Mouse (Mus musculus) stomach, adult 2 months (tissue): ENCODE results near the gene Hspa1b. TPM values are rescaled to one million over a fixed set of nuclear protein-coding genes. Genes with fewer than 3 reads are reported as not detected.

Experiments
- polyA plus RNA-seq: library from polyadenylated mRNA; depleted of rRNA; stranded (reverse); fragments of >200 nt; gene quantifications from 2 replicates; pipeline ENCODE4 v1.2.3, GENCODE M21; 2012; rRNA removed

The Hspa1b gene
- 31.1 and 45.6 TPM in 2 replicates for polyA plus RNA-seq

DNA sequence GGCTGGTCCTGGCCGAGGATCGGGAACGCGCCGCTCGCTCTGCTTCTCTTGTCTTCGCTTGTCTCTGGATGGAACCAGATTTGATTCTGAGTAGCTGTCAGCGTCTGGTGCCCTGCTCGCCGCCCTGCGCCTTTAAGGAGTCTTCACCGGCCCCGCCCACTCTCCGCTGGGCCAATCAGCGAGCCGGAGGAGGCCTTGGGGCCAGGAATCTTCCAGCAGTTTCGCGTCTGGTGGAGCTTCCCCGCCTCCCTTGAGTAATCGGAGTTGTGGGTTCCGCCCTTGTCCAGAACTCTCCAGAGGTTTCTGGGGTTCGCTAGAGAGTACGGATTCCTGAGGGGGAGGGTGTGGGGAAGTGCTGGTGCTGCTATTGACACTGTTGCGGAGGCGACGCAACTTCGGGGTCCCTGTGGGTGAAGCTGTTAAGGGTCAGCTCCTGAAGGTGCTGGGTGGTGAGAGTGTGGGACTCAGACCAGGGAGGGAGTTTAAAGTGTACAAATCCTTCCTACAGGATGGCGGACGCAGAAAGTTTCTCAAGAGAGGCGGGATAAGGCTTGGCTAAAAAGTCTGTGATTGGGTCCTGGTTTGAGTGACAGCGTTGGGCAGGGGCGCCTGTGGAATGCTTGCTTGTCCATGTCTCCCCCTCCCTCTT, at the start of gene Hspa1b:
Gene Hspa1b (minus strand): TSS at position 109 of the 649 bp plus-strand sequence.

DNA sequence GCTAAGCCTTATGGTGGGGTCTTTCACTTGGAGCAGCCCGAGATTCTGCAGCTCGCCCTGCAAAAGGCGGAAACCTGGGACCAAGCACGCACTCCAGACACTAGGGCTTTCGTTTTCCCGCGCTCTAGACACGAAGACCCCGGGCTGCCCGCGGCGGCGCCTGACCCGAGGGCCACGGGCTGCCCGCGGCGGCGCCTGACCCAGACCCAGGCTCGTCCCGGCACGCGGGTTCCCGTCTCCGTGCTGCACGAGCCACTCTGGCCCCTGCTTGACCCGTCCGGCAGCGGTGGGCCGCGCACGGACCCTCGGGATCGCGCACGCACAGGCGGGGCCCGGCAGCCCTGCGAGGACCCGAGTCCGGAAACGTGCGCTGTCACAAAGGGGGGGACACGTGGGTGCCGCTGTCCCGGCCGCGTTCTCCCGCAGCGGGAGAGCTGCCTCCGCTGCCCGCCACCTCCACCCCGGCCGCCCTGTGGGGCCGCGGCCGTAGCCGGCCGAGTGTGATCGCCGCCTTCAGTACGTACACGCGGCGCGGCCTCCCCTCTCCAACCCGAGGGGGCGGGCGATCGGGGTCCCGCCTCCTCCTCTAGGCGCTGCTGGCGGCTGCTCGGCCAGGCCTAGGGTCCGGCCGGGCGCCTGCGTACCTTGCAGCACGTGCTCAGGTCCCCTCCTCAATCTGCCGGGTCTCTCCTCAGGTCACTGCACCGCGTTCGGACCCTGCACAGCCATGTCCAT, 41.8 kb upstream of the Hspa1b start, which contains the start of gene Vars:
Gene Vars (plus strand): TSS at position 271 of the 735 bp plus-strand sequence.

DNA sequence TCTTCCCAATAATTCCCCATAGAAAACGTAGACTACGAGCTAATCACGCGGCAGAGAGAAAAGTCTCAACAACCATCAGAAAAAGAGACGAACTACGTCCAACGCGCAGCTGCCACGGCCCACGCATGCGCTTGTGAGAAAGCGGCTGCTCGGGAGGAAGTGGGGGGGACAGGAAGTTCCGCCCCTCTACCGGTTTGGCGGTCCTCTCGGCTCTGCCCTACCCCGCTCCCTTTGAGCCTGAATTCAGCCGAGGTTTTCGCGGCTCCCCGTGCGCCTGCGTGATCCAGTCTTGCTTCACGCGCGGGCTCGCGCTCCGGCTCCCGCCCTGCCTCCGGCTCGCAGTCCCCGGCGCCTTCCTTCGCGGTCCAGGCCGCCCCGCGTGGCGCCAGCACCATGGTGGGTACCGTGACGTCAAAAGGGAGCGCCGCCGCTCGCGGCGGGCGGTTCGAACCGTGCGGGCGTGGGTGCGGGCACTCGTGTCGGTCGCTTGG, 22.7 kb upstream of the Hspa1b start, which contains the start of gene Lsm2:
Gene Lsm2 (plus strand): TSS at position 173 of the 491 bp plus-strand sequence.

DNA sequence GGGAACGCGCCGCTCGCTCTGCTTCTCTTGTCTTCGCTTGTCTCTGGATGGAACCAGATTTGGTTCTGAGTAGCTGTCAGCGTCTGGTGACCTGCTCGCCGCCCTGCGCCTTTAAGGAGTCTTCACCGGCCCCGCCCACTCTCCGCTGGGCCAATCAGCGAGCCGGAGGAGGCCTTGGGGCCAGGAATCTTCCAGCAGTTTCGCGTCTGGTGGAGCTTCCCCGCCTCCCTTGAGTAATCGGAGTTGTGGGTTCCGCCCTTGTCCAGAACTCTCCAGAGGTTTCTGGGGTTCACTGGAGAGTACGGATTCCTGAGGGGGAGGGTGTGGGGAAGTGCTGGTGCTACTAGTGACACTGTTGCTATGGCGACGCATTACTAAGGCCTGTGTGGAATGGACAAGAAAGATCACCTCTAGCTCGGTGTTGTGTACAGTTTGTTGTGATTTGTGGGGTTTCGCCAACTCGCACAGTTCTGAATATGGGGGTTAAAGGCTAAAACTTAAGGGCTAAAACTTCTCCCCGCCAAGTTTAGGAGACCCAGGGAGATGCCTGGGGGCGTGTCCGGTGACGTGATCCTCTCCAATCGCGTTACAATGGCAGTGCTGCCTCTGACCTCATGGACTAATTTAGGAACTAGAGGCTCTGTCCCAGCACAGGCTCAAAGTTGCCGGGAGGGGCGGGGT, 13.2 kb upstream of the Hspa1b start, which contains the start of the genes Hspa1a and Hspa1l:
Gene Hspa1a (minus strand): TSS at position 88 of the 681 bp plus-strand sequence.
Gene Hspa1l (plus strand): TSS at position 635 of the 681 bp plus-strand sequence.

DNA sequence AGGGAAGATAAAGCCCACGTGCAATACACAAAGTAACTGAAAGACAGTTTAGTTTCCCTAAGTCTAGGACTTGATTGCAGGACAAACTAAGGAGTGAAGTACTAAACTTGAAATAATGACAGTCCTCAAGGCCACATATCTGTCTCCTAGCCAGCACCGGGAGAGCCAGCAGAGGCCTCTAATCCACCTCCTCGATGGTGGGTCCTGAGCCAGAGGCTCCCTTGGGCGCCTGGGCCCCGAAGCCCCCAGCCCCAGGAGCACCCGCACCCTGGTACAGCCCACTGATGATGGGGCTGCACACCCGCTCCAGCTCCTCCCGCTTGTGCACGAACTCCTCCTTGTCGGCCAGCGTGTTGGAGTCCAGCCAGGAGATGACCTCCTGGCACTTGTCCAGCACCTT, 10.8 kb upstream of the Hspa1b start, which contains the start of gene Gm20481:
Gene Gm20481 (plus strand): TSS at position 91 of the 400 bp plus-strand sequence.

DNA sequence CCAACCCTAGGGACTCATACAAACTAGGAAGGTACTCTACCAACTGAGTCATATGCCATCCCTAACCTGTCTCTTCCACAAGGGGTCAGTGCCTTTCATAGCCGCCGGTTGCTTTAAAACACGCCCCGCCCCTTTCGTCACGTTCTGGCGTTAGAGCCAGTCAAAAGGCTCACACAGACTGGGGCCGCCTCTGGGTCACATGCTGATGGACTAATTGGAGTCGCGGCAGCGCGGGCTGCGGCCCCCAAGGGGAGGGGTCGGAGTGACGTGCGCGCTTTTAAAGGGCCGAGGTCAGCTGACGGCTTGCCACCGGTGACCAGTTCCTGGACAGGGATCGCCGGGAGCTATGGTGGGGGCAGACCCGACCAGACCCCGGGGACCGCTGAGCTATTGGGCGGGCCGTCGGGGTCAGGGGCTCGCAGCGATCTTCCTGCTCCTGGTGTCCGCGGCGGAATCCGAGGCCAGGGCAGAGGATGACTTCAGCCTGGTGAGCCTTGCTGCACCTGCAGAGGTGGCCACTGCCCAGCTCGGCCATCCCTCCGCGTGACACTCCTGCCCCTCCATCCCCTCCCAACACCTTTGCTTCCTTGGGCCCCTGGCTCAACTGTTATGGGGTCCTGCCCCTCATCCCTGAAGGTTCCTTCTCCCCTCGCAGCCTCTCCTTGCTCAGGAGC, 27.8 kb downstream of the Hspa1b start, which contains the start of gene Neu1:
Gene Neu1 (plus strand): TSS at position 193 of the 674 bp plus-strand sequence.

DNA sequence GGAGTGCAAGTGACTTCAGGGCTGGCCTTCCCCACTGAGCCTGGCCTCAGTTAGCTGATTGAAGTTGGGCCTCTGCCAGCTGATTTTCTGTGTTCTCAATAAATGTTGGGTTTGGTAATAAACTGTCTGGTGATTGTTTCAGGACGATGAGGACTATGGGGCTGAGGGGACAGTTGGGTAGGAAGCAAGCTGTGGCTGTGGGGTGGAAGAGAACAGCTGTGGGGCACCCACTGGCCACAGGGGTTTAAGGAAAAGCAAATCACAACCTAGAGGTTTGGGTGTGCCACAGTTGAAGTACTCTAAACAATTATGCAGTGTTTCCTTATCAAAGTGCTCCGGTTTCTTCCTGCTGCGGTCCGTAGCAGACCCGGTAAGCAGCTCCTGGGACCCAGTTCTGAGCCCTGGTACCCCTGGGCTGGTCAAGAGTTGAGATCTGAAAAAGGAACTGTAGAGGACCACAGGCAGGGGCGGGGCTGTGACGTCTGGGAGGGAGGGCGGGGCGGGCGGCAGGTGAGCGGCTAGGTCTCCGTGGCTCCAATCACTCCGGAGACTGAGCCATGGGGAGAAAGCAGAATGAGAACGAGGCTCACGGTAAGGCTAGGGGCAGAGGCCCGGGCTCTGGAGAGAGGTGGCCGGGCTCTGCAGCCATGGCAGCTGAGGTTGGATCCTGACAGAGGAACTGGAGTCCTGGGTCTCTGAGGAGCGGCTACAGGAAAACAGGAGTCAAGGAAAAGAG, 44.9 kb downstream of the Hspa1b start, which contains the start of gene Slc44a4:
Gene Slc44a4 (plus strand): TSS at position 537 of the 736 bp plus-strand sequence.

Other genes with a start within 250 kb of the Hspa1b start
- 9.3 and 13.4 TPM in 2 replicates for gene C4b, start 215.4 kb downstream of the Hspa1b start, polyA plus RNA-seq
- 1.1 and 3.1 TPM in 2 replicates for gene Cyp21a1, start 154.7 kb downstream of the Hspa1b start, polyA plus RNA-seq
- 31.6 and 34.6 TPM in 2 replicates for gene Stk19, start 122.3 kb downstream of the Hspa1b start, polyA plus RNA-seq
- 34.4 and 36.4 TPM in 2 replicates for gene Dxo, start 122.2 kb downstream of the Hspa1b start, polyA plus RNA-seq
- gene Skiv2l, start 109.0 kb downstream of the Hspa1b start, polyA plus RNA-seq = 44.5 and 47.7 TPM in 2 replicates
- gene Nelfe, start 108.8 kb downstream of the Hspa1b start, polyA plus RNA-seq = 11.5 and 13.1 TPM in 2 replicates
- 1.7 and 2.0 TPM in 2 replicates for gene Cfb, start 96.7 kb downstream of the Hspa1b start, polyA plus RNA-seq
- 3.6 and 3.9 TPM in 2 replicates for gene Zbtb12, start 79.8 kb downstream of the Hspa1b start, polyA plus RNA-seq
- not detected in 2 replicates for gene Gm20547, start 77.2 kb downstream of the Hspa1b start, polyA plus RNA-seq
- 1.9 and 2.3 TPM in 2 replicates for gene C2, start 61.0 kb downstream of the Hspa1b start, polyA plus RNA-seq
- gene Ehmt2, start 60.8 kb downstream of the Hspa1b start, polyA plus RNA-seq = 126 and 127 TPM in 2 replicates
- 48.6 and 48.7 TPM in 2 replicates for gene Slc44a4, start 44.8 kb downstream of the Hspa1b start, polyA plus RNA-seq
- 30.4 and 43.8 TPM in 2 replicates for gene Neu1, start 28.0 kb downstream of the Hspa1b start, polyA plus RNA-seq
- not detected in 2 replicates for gene Gm20481, start 10.7 kb upstream of the Hspa1b start, polyA plus RNA-seq
- 16.4 and 25.7 TPM in 2 replicates for gene Hspa1a, start 12.9 kb upstream of the Hspa1b start, polyA plus RNA-seq
- 0.34 and 0.59 TPM in 2 replicates for gene Hspa1l, start 13.5 kb upstream of the Hspa1b start, polyA plus RNA-seq
- 43.9 and 62.3 TPM in 2 replicates for gene Lsm2, start 22.6 kb upstream of the Hspa1b start, polyA plus RNA-seq
- gene Vars, start 41.7 kb upstream of the Hspa1b start, polyA plus RNA-seq = 95.5 and 126 TPM in 2 replicates
- gene Vwa7, start 57.3 kb upstream of the Hspa1b start, polyA plus RNA-seq = 1.9 and 2.2 TPM in 2 replicates
- 0.58 and 1.9 TPM in 2 replicates for gene Sapcd1, start 68.8 kb upstream of the Hspa1b start, polyA plus RNA-seq
- gene Msh5, start 87.5 kb upstream of the Hspa1b start, polyA plus RNA-seq = 2.6 and 5.6 TPM in 2 replicates
- 131 and 147 TPM in 2 replicates for gene Clic1, start 90.7 kb upstream of the Hspa1b start, polyA plus RNA-seq
- 16.3 and 20.7 TPM in 2 replicates for gene Ddah2, start 99.8 kb upstream of the Hspa1b start, polyA plus RNA-seq
- 243 and 312 TPM in 2 replicates for gene Ly6g6c, start 106.2 kb upstream of the Hspa1b start, polyA plus RNA-seq
- 0.42 and 0.65 TPM in 2 replicates for gene Mpig6b, start 106.9 kb upstream of the Hspa1b start, polyA plus RNA-seq
- 99.6 and 112 TPM in 2 replicates for gene Ly6g6e, start 117.7 kb upstream of the Hspa1b start, polyA plus RNA-seq
- gene Ly6g6d, start 118.8 kb upstream of the Hspa1b start, polyA plus RNA-seq = 5.1 and 6.4 TPM in 2 replicates
- 1.2 and 2.0 TPM in 2 replicates for gene Ly6g6f, start 126.4 kb upstream of the Hspa1b start, polyA plus RNA-seq
- gene Abhd16a, start 130.0 kb upstream of the Hspa1b start, polyA plus RNA-seq = 88.7 and 152 TPM in 2 replicates
- gene Ly6g5c, start 149.0 kb upstream of the Hspa1b start, polyA plus RNA-seq = 1.4 TPM in 1 of 2 replicates, not detected in the other
- 1.2 and 2.2 TPM in 2 replicates for gene Ly6g5b, start 156.2 kb upstream of the Hspa1b start, polyA plus RNA-seq
- gene Gpank1, start 162.2 kb upstream of the Hspa1b start, polyA plus RNA-seq = 9.3 and 11.8 TPM in 2 replicates
- 258 and 301 TPM in 2 replicates for gene Csnk2b, start 162.8 kb upstream of the Hspa1b start, polyA plus RNA-seq
- gene D17H6S53E, start 167.1 kb upstream of the Hspa1b start, polyA plus RNA-seq = 13.7 and 19.0 TPM in 2 replicates
- 0.08 and 0.20 TPM in 2 replicates for gene Apom, start 172.8 kb upstream of the Hspa1b start, polyA plus RNA-seq
- gene Bag6, start 175.9 kb upstream of the Hspa1b start, polyA plus RNA-seq = 92.9 and 94.1 TPM in 2 replicates
- 262 and 284 TPM in 2 replicates for gene Prrc2a, start 205.7 kb upstream of the Hspa1b start, polyA plus RNA-seq
- 0.11 and 0.48 TPM in 2 replicates for gene Aif1, start 216.8 kb upstream of the Hspa1b start, polyA plus RNA-seq
- 3.7 and 6.5 TPM in 2 replicates for gene Lst1, start 229.2 kb upstream of the Hspa1b start, polyA plus RNA-seq
- 1.5 and 5.7 TPM in 2 replicates for gene Ltb, start 235.2 kb upstream of the Hspa1b start, polyA plus RNA-seq
- 0.24 and 0.42 TPM in 2 replicates for gene Tnf, start 242.8 kb upstream of the Hspa1b start, polyA plus RNA-seq
- gene Lta, start 246.1 kb upstream of the Hspa1b start, polyA plus RNA-seq = 0.10 and 0.36 TPM in 2 replicates